Mouse (Mus musculus): ENCODE measurements at regions not wholly inside any gene's neighbourhood (a gene's known extent, or its start where the extent isn't known, plus 50 kb on each side); places are given as distances from the start of the nearest gene placed in this dataset.

- DNase-seq (ENCODE audit: low spot score in 2 of 2) = no peak
Observed at GRCm38 (mm10) chr3:8751356-8751755, 858.5 kb downstream of the Zfp704 start.

- DNase-seq (ENCODE audit: low spot score in 2 of 2) = no peak
Observed at GRCm38 (mm10) chr3:8750858-8751257, 859.0 kb downstream of the Zfp704 start.

GRCm38 (mm10) chr3:8750162-8750561 lies 859.7 kb downstream of the Zfp704 start:
- DNase-seq (ENCODE audit: low spot score in 2 of 2) = no peak

GRCm38 (mm10) chr3:8747201-8747600 lies 862.7 kb downstream of the Zfp704 start:
- DNase-seq (ENCODE audit: low spot score in 2 of 2) = no peak

GRCm38 (mm10) chr3:8746677-8747076 lies 863.2 kb downstream of the Zfp704 start:
- DNase-seq (ENCODE audit: low spot score in 2 of 2) = no peak

GRCm38 (mm10) chr3:8746037-8746436 lies 863.8 kb downstream of the Zfp704 start:
- DNase-seq (ENCODE audit: low spot score in 2 of 2) = no peak

- no peak for DNase-seq (ENCODE audit: low spot score in 2 of 2)
Observed at GRCm38 (mm10) chr3:8744857-8745256, 865.0 kb downstream of the Zfp704 start.

GRCm38 (mm10) chr3:8743650-8744049 lies 866.2 kb downstream of the Zfp704 start:
- no peak for DNase-seq (ENCODE audit: low spot score in 2 of 2)

- DNase-seq (ENCODE audit: low spot score in 2 of 2) = no peak
Observed at GRCm38 (mm10) chr3:8741266-8742023, 868.4 kb downstream of the Zfp704 start.

GRCm38 (mm10) chr3:8740710-8741109 lies 869.2 kb downstream of the Zfp704 start:
- no peak for DNase-seq (ENCODE audit: low spot score in 2 of 2)

GRCm38 (mm10) chr3:8739299-8739698 lies 870.6 kb downstream of the Zfp704 start:
- no peak for DNase-seq (ENCODE audit: low spot score in 2 of 2)

GRCm38 (mm10) chr3:8736239-8736953 lies 873.5 kb downstream of the Zfp704 start:
- peak; percentile 17 to 19 for DNase-seq (ENCODE audit: low spot score in 2 of 2)

- no peak for DNase-seq (ENCODE audit: low spot score in 2 of 2)
Observed at GRCm38 (mm10) chr3:8734096-8734495, 875.8 kb downstream of the Zfp704 start.

GRCm38 (mm10) chr3:8731398-8731797 lies 878.5 kb downstream of the Zfp704 start:
- DNase-seq (ENCODE audit: low spot score in 2 of 2) = no peak

- DNase-seq (ENCODE audit: low spot score in 2 of 2) = no peak
Observed at GRCm38 (mm10) chr3:8721628-8722594, 888.0 kb downstream of the Zfp704 start.

- no peak for DNase-seq (ENCODE audit: low spot score in 2 of 2)
Observed at GRCm38 (mm10) chr3:8720586-8721100, 889.2 kb downstream of the Zfp704 start.

- DNase-seq (ENCODE audit: low spot score in 2 of 2) = no peak
Observed at GRCm38 (mm10) chr3:8718206-8718605, 891.7 kb downstream of the Zfp704 start.

GRCm38 (mm10) chr3:8717334-8717812 lies 892.5 kb downstream of the Zfp704 start:
- DNase-seq (ENCODE audit: low spot score in 2 of 2) = peak; percentile 21 to 23
